Mouse (Mus musculus): Measurements from ENCODE around the gene Tns1. TPM values are rescaled to one million over a fixed set of nuclear protein-coding genes. Genes with fewer than 3 reads are reported as not detected.
A peak's percentile ranks its signal among the peaks of the same experiment; 100 is the strongest.

Gene Tns1
- polyA plus RNA-seq, 1 experiment, result 117 TPM

DNA sequence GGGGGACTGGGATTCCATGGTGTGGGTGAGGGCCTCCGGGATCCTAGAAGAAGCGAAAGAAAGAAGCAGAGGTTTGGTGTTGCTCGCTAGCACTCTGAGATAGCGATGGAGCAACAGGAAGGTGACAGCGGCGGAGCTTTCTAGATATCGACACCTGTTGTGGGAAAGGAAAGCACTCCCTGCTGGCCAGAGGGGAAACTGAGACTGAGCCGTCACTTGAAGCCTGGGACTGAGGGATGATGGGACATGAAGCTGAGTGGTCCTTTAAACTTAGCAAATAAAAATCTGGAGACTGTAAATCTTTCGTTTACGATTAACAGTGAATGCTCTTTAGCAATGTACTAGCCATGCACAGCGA is 261.2 kb downstream of the Tns1 start:
- Histone ChIP-seq H3K27ac (ENCODE audit: control insufficient read depth, insufficient read depth, low read length) (no peak overlapping the region), H3K4me3 (ENCODE audit: control insufficient read depth, insufficient read depth, low read length) (no peak overlapping the region), H3K27me3 (ENCODE audit: control insufficient read depth, insufficient read depth, low read length) (no peaks in the 10 kb centered on the region), H3K4me1 (replicated peaks; ENCODE audit: control insufficient read depth, insufficient read depth, low read length) (no peaks in the 10 kb centered on the region), H3K36me3 (ENCODE audit: control insufficient read depth, insufficient read depth, low read length) (no peaks in the 10 kb centered on the region)
- no peak for DNase-seq
- WGBS, result 27% methylated on average over 11 of the region's 11 CpGs
- TF ChIP-seq POLR2A (IDR thresholded peaks at IDR 0.05; ENCODE audit: control insufficient read depth, extremely low read depth, insufficient read depth, low read length, poor library complexity) (no peak), CTCF (IDR thresholded peaks at IDR 0.05; ENCODE audit: borderline replicate concordance, control insufficient read depth, extremely low read depth, insufficient read depth, low read length, poor library complexity) (no peak)

DNA sequence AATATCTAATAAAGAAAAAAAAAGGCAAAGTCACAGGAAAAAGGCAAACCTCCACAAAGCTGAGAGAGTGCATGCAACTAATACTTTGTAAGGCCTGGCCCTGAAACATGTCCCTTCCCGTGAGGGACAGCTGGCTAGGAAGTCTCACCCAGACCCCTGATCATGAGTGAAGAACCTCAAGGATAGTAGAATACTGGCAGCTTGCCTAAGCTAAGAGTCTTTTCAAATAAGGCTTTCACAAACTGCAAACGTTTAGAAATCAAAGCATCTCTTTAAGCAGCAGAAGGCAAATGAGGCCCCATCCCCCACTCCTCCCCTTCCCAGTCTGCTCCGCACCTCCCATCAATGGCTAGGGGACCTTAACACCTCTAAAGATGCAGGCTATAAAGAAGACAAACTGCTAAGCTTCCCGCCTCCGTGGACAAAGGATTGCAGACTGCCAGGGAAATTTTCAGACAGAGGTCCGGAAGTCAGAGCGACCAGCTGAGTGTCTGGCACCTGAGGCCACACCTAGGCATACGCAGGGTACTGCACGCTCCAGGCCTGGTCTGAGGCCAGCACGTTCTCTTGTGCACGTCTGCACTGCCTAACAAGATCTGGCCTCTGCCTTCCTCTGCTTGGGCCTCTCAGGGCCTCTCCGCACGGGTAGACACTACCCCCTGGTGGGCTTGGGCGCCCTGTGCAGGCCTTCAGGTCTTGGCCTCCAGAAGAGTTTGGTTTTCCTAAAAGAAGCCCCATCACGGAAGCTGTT is 261.8 kb downstream of the Tns1 start:
- Histone ChIP-seq H3K4me1 (replicated peaks; ENCODE audit: control insufficient read depth, insufficient read depth, low read length) (no peaks in the 10 kb centered on the region), H3K4me3 (ENCODE audit: control insufficient read depth, insufficient read depth, low read length) (no peak overlapping the region), H3K36me3 (ENCODE audit: control insufficient read depth, insufficient read depth, low read length) (no peaks in the 10 kb centered on the region), H3K27me3 (ENCODE audit: control insufficient read depth, insufficient read depth, low read length) (no peaks in the 10 kb centered on the region), H3K27ac (ENCODE audit: control insufficient read depth, insufficient read depth, low read length) (no peak overlapping the region)
- WGBS, result 37% methylated on average over 15 of the region's 15 CpGs
- TF ChIP-seq CTCF (IDR thresholded peaks at IDR 0.05; ENCODE audit: borderline replicate concordance, control insufficient read depth, extremely low read depth, insufficient read depth, low read length, poor library complexity) (no peak), POLR2A (IDR thresholded peaks at IDR 0.05; ENCODE audit: control insufficient read depth, extremely low read depth, insufficient read depth, low read length, poor library complexity) (no peak)
- peak; percentile 33 for DNase-seq

- 92% methylated on average over 3 of the region's 3 CpGs for WGBS
Observed at GRCm38 (mm10) chr1:73860421-73860820, 263.8 kb downstream of the Tns1 start.

More at GRCm38 (mm10) chr1:73860421-73860820, 263.8 kb downstream of the Tns1 start:
- Histone ChIP-seq H3K4me3 (ENCODE audit: control insufficient read depth, insufficient read depth, low read length) (no peak overlapping the region), H3K4me1 (replicated peaks; ENCODE audit: control insufficient read depth, insufficient read depth, low read length) (no peaks in the 10 kb centered on the region), H3K27me3 (ENCODE audit: control insufficient read depth, insufficient read depth, low read length) (no peaks in the 10 kb centered on the region), H3K27ac (ENCODE audit: control insufficient read depth, insufficient read depth, low read length) (no peak overlapping the region), H3K36me3 (ENCODE audit: control insufficient read depth, insufficient read depth, low read length) (no peaks in the 10 kb centered on the region)
- no peak for TF ChIP-seq CTCF (IDR thresholded peaks at IDR 0.05; ENCODE audit: borderline replicate concordance, control insufficient read depth, extremely low read depth, insufficient read depth, low read length, poor library complexity)
- no peak for TF ChIP-seq POLR2A (IDR thresholded peaks at IDR 0.05; ENCODE audit: control insufficient read depth, extremely low read depth, insufficient read depth, low read length, poor library complexity)
- DNase-seq, result no peak

Other genes with a start within 250 kb of the Tns1 start
- 0.49 and 1.0 TPM in 2 replicates for gene Rufy4, start 1.1 kb upstream of the Tns1 start, polyA plus RNA-seq (2012; rRNA removed)
- 0.74 and 2.2 TPM in 2 replicates for gene Cxcr2, start 29.5 kb upstream of the Tns1 start, polyA plus RNA-seq (2012; rRNA removed)
- gene Cxcr1, start 70.2 kb upstream of the Tns1 start, polyA plus RNA-seq (2012; rRNA removed), result not detected in 2 replicates
- gene Arpc2, start 111.6 kb upstream of the Tns1 start, polyA plus RNA-seq (2012; rRNA removed), result 263 and 279 TPM in 2 replicates
- 0.40 and 1.3 TPM in 2 replicates for gene Gpbar1, start 154.1 kb upstream of the Tns1 start, polyA plus RNA-seq (2012; rRNA removed)
- gene Aamp, start 160.3 kb upstream of the Tns1 start, polyA plus RNA-seq (2012; rRNA removed), result 183 and 201 TPM in 2 replicates
- gene Pnkd, start 160.5 kb upstream of the Tns1 start, polyA plus RNA-seq (2012; rRNA removed), result 41.1 and 50.1 TPM in 2 replicates
- 55.5 and 69.2 TPM in 2 replicates for gene Tmbim1, start 181.2 kb upstream of the Tns1 start, polyA plus RNA-seq (2012; rRNA removed)
- gene Catip, start 237.7 kb upstream of the Tns1 start, polyA plus RNA-seq (2012; rRNA removed), result 0.13 and 0.27 TPM in 2 replicates